16 mouse cellular contexts compared by ENCODE assay signal in genomic region chr15:10088691-10089090, GRCm38 (mm10).
DNase-seq lines count a peak whose midpoint lies in the region; ATAC-seq lines count a peak whose summit lies in the region.
"Had no signal": no experiment of that assay in that cellular context is flagged by ENCODE, and none has a peak within 500 bp of the region (broad histone marks: within the 10 kb centered on the region; RNA-seq: fewer than 3 reads in every experiment).

No protein-coding gene starts in this region.

- ATAC-seq in heart, embryonic 12.5 days (ENCODE audit: insufficient number of reproducible peaks, low FRiP score) = no peak
- no peak for ATAC-seq in forebrain, embryonic 15.5 days (replicated peaks)
- ATAC-seq: intestine, postnatal 0 days had no signal

- H3K27me3 ChIP-seq in heart, embryonic 12.5 days (replicated peaks) = no peaks in the 10 kb centered on the region
- H3K27me3 ChIP-seq in forebrain, embryonic 15.5 days = no peaks in the 10 kb centered on the region
- H3K27me3 ChIP-seq: liver, embryonic 13.5 days; neural tube, embryonic 13.5 days; stomach, embryonic 15.5 days had no signal

- no peak overlapping the region for H3K27ac ChIP-seq in heart, embryonic 12.5 days (ENCODE audit: poor library complexity, severe bottlenecking)
- H3K27ac ChIP-seq in forebrain, embryonic 15.5 days (replicated peaks) = no peak overlapping the region
- H3K27ac ChIP-seq: liver, embryonic 13.5 days; neural tube, embryonic 13.5 days; stomach, embryonic 15.5 days had no signal

- H3K9me3 ChIP-seq in heart, embryonic 12.5 days (replicated peaks) = no peaks in the 10 kb centered on the region
- H3K9me3 ChIP-seq in forebrain, embryonic 15.5 days = no peaks in the 10 kb centered on the region
- H3K9me3 ChIP-seq: liver, embryonic 13.5 days; neural tube, embryonic 13.5 days; stomach, embryonic 15.5 days had no signal

- intact Hi-C loops in gastrocnemius, postnatal 14 days (cut with DNase I; ENCODE audit: low total_unique reads) = no loop called here

- DNase-seq in heart, adult 9 months (ENCODE audit: low spot score in 2 of 2) = peak; percentile 1 to 12
- DNase-seq in 3T3-L1 (ENCODE audit: low read depth, low spot score) = peak; percentile 64
- peak; percentile 8 for DNase-seq in adrenal gland, postnatal 14 days
- DNase-seq in gastrocnemius, postnatal 14 days = peak; percentile 39
- no peak for DNase-seq in embryo, embryonic 10 days (ENCODE audit: low spot score)
- DNase-seq: cerebellum, adult 9-11 months; kidney, postnatal 14 days; layer of hippocampus, adult 9-11 months; liver, embryonic 13.5 days; lung, postnatal 10 days; thymus, postnatal 14 days had no signal

- H3K9ac ChIP-seq in heart, embryonic 12.5 days = no peak overlapping the region
- no peak overlapping the region for H3K9ac ChIP-seq in forebrain, embryonic 15.5 days (replicated peaks)
- H3K9ac ChIP-seq: liver, embryonic 13.5 days; neural tube, embryonic 13.5 days; stomach, embryonic 15.5 days had no signal

- H3K4me1 ChIP-seq in heart, embryonic 12.5 days (replicated peaks) = 0 out of 2 replicates have a peak, but pooled peaks cover 3% of the 10 kb centered on the region
- no peaks in the 10 kb centered on the region for H3K4me1 ChIP-seq in forebrain, embryonic 15.5 days
- H3K4me1 ChIP-seq: liver, embryonic 13.5 days; neural tube, embryonic 13.5 days; stomach, embryonic 15.5 days had no signal

- H3K4me2 ChIP-seq in heart, embryonic 12.5 days = no peak overlapping the region
- H3K4me2 ChIP-seq in forebrain, embryonic 15.5 days (replicated peaks) = no peak overlapping the region
- H3K4me2 ChIP-seq: liver, embryonic 13.5 days; neural tube, embryonic 13.5 days; stomach, embryonic 15.5 days had no signal

- H3K4me3 ChIP-seq in heart, embryonic 12.5 days = no peak overlapping the region
- H3K4me3 ChIP-seq in forebrain, embryonic 15.5 days = no peak overlapping the region
- H3K4me3 ChIP-seq: liver, embryonic 13.5 days; neural tube, embryonic 13.5 days; stomach, embryonic 15.5 days had no signal

- no peaks in the 10 kb centered on the region for H3K36me3 ChIP-seq in heart, embryonic 12.5 days
- H3K36me3 ChIP-seq in forebrain, embryonic 15.5 days = no peaks in the 10 kb centered on the region
- H3K36me3 ChIP-seq: liver, embryonic 13.5 days; neural tube, embryonic 13.5 days; stomach, embryonic 15.5 days had no signal

- WGBS in heart, embryonic 12.5 days = 60% methylated on average over 3 of the region's 3 CpGs
- WGBS in forebrain, embryonic 15.5 days = 82% methylated on average over 3 of the region's 3 CpGs
